Mouse (Mus musculus): ENCODE data around the gene Pamr1. TPM values are rescaled to one million over a fixed set of nuclear protein-coding genes. Genes with fewer than 3 reads are reported as not detected.

Gene Pamr1
- polyA plus RNA-seq, 1 experiment from 2014 or later: 34.2 TPM

DNA sequence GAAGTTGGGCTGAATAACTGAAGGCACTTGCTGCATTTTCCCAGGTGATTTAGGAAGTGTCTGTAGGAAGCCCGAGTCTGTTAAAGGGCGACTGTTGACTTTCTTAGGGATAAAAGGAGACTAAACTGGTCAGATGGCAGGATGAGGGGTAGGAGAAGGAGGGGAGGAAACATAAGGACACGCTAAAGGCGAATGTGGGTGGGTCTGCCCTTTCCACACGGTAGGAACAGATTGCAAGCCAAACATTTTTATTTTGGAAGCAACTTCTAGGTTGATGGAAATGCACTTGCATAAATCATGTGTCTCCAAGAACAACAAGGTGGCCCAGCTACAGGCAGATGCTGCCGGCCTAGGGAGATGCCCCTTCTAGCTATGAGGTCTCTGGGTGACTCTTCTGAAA, 127.6 kb downstream of the Pamr1 start:
- peaks cover 24% of the 10 kb centered on the region for H3K4me1 ChIP-seq (ENCODE audit: control insufficient read depth, insufficient read depth, low read length)
- no peaks in the 10 kb centered on the region for H3K27me3 ChIP-seq (replicated peaks; ENCODE audit: control insufficient read depth, insufficient read depth, low read length)
- DNase-seq (ENCODE audit: low spot score) (no peak), ATAC-seq (ENCODE audit: low read depth) (no peak)
- no peak overlapping the region for H3K4me2 ChIP-seq (ENCODE audit: low read depth, low read length)
- no peak overlapping the region for H3K9ac ChIP-seq (ENCODE audit: low read depth, low read length)
- H3K27ac ChIP-seq (replicated peaks; ENCODE audit: low read depth, low read length): no peak overlapping the region
- H3K4me3 ChIP-seq (ENCODE audit: low read depth, low read length): no peak overlapping the region
- 76% methylated on average over 6 of the region's 6 CpGs for WGBS
- no peaks in the 10 kb centered on the region for H3K36me3 ChIP-seq (ENCODE audit: control insufficient read depth, insufficient read depth, low read length)
- no peaks in the 10 kb centered on the region for H3K9me3 ChIP-seq (ENCODE audit: control insufficient read depth, low read length)

DNA sequence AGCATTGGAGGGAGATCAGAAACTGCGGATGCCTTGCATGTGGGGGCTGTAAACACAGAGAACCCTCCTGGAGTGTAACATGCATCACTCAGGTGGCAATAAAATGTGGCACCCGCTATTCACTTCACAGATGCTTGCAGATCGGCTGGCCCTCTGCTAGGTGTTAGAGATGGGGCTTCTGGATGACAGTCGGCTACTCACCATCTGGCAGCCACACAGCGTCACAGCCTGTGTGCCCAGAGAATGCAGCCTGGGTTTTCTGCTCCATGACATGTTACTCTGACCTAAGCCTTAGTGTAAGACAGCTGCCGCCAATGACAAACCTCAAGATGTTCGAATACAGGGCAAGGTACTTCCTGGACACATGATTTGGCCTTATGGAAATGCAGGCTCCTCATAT, 131.5 kb downstream of the Pamr1 start:
- H3K27me3 ChIP-seq (replicated peaks; ENCODE audit: control insufficient read depth, insufficient read depth, low read length): no peaks in the 10 kb centered on the region

DNA sequence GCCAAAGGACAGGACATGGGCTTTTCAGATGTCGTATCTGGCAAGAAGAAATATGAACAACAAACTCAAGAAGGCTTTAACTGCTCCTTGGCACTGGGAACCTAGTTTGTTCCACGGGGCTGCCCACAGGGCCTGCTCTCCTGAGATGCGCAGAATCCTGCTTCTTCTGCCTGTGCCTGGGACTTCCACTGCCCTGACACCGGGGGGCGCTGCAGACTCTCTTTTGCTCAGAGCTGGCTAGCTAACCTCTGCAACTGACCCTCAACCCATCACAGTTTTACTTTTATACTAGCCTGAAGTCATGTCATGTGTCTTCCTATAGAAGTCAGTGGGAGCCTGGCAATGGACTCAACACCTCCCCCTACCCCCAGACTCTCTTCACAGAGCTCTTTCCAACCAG, 132.4 kb downstream of the Pamr1 start:
- Histone ChIP-seq H3K27ac (replicated peaks; ENCODE audit: low read depth, low read length) (no peak overlapping the region), H3K27me3 (replicated peaks; ENCODE audit: control insufficient read depth, insufficient read depth, low read length) (no peaks in the 10 kb centered on the region), H3K9ac (ENCODE audit: low read depth, low read length) (no peak overlapping the region), H3K4me3 (ENCODE audit: low read depth, low read length) (no peak overlapping the region), H3K36me3 (ENCODE audit: control insufficient read depth, insufficient read depth, low read length) (no peaks in the 10 kb centered on the region), H3K9me3 (ENCODE audit: control insufficient read depth, low read length) (no peaks in the 10 kb centered on the region), H3K4me2 (ENCODE audit: low read depth, low read length) (no peak overlapping the region), H3K4me1 (ENCODE audit: control insufficient read depth, insufficient read depth, low read length) (no peaks in the 10 kb centered on the region)
- WGBS: 45% methylated on average over 5 of the region's 5 CpGs
- ATAC-seq (ENCODE audit: low read depth): no peak
- no peak for DNase-seq (ENCODE audit: low spot score)

More for the DNA sequence above, 131.5 kb downstream of the Pamr1 start:
- no peak for ATAC-seq (ENCODE audit: low read depth)
- 75% methylated on average over 7 of the region's 7 CpGs for WGBS
- Histone ChIP-seq H3K9ac (ENCODE audit: low read depth, low read length) (no peak overlapping the region), H3K4me3 (ENCODE audit: low read depth, low read length) (no peak overlapping the region), H3K4me1 (ENCODE audit: control insufficient read depth, insufficient read depth, low read length) (peaks cover 4% of the 10 kb centered on the region; the same call in 1 of the 2 replicates), H3K9me3 (ENCODE audit: control insufficient read depth, low read length) (no peaks in the 10 kb centered on the region), H3K4me2 (ENCODE audit: low read depth, low read length) (no peak overlapping the region), H3K36me3 (ENCODE audit: control insufficient read depth, insufficient read depth, low read length) (no peaks in the 10 kb centered on the region), H3K27ac (replicated peaks; ENCODE audit: low read depth, low read length) (no peak overlapping the region)
- no peak for DNase-seq (ENCODE audit: low spot score)

DNA sequence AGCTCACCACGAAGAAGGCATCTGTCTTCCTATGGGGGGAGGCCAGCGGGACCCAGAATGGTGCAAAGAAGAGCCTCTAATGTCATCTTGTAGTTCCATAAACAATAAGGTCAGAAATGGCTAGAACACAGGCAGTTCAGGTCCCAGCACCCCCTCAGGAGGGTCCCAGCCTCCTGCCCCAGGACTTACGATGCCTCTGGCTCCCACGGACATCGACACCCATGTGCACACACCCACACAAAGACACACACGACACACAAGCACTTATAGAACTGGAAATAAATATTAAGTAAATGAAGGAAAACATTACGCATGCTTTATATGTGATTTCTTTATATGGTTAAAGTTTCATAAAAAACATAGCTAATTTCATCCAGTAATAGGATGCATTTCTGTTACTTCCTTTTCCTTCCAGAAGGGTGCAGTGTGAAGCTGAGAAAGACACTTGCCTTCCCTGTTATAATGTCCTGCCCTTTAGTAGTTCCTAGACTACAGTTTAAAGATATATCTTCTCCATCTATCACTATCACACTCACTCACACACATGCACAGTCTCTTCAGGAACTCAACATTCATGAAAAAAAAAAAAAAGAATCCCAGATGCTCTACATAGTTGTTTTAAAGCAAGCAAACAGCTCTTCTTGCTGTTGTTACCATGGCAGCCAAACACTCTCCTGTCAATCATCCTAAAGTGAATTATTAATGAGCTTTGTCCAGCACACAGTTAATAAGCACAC, 135.7 kb downstream of the Pamr1 start:
- no peak for DNase-seq (ENCODE audit: low spot score)

DNA sequence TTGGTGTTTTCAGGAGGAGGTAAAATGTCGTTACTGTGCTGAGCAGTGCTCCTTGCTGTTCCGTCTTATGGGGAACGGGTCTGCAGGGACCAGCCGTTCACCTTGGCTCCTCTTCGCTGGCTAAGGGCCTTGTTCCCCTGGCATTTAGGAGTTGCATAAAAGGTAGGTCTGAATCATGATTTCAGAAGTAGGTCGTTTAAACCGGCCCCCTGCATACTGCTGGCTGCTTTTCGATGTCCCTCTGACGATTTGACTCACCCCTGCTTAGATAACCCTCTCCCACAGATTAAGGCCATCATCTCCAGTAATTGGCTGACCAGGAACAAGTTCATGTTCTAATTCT, 136.3 kb downstream of the Pamr1 start:
- Histone ChIP-seq H3K27me3 (replicated peaks; ENCODE audit: control insufficient read depth, insufficient read depth, low read length) (no peaks in the 10 kb centered on the region), H3K9ac (ENCODE audit: low read depth, low read length) (no peak overlapping the region), H3K4me2 (ENCODE audit: low read depth, low read length) (no peak overlapping the region), H3K4me1 (ENCODE audit: control insufficient read depth, insufficient read depth, low read length) (0 out of 2 replicates have a peak, but pooled peaks cover 3% of the 10 kb centered on the region), H3K36me3 (ENCODE audit: control insufficient read depth, insufficient read depth, low read length) (no peaks in the 10 kb centered on the region), H3K27ac (replicated peaks; ENCODE audit: low read depth, low read length) (no peak overlapping the region), H3K4me3 (ENCODE audit: low read depth, low read length) (no peak overlapping the region), H3K9me3 (ENCODE audit: control insufficient read depth, low read length) (no peaks in the 10 kb centered on the region)
- 72% methylated on average over 9 of the region's 9 CpGs for WGBS
- ATAC-seq (ENCODE audit: low read depth) (no peak), DNase-seq (ENCODE audit: low spot score) (no peak)

More for the DNA sequence above, 135.7 kb downstream of the Pamr1 start:
- Histone ChIP-seq H3K4me1 (ENCODE audit: control insufficient read depth, insufficient read depth, low read length) (0 out of 2 replicates have a peak, but pooled peaks cover 3% of the 10 kb centered on the region), H3K9ac (ENCODE audit: low read depth, low read length) (no peak overlapping the region), H3K9me3 (ENCODE audit: control insufficient read depth, low read length) (no peaks in the 10 kb centered on the region), H3K4me3 (ENCODE audit: low read depth, low read length) (no peak overlapping the region), H3K27me3 (replicated peaks; ENCODE audit: control insufficient read depth, insufficient read depth, low read length) (no peaks in the 10 kb centered on the region), H3K36me3 (ENCODE audit: control insufficient read depth, insufficient read depth, low read length) (no peaks in the 10 kb centered on the region), H3K4me2 (ENCODE audit: low read depth, low read length) (no peak overlapping the region), H3K27ac (replicated peaks; ENCODE audit: low read depth, low read length) (no peak overlapping the region)
- 80% methylated on average over 7 of the region's 7 CpGs for WGBS
- no peak for ATAC-seq (ENCODE audit: low read depth)

Other genes with a start within 250 kb of the Pamr1 start
- gene Trim44, start 142.2 kb upstream of the Pamr1 start, polyA plus RNA-seq (2014; fragmentation: Nextera tagmentation; extraction: Ambion mirVana): 32.1 and 34.5 TPM in 2 replicates
- gene Fjx1, start 97.5 kb upstream of the Pamr1 start, polyA plus RNA-seq (2014; fragmentation: Nextera tagmentation; extraction: Ambion mirVana): 11.8 and 14.9 TPM in 2 replicates
- 1.4 and 2.2 TPM in 2 replicates for gene Slc1a2, start 108.6 kb downstream of the Pamr1 start, polyA plus RNA-seq (2014; fragmentation: Nextera tagmentation; extraction: Ambion mirVana)